Mouse (Mus musculus) thymus, postnatal 4 days (tissue): ENCODE measurements around the gene Trappc13.
"Not testable (repeated sequence)": the region's sequence is repeated elsewhere in the genome, so short reads cannot be mapped to it uniquely, and the experiment has no call there.

Experiments
- DNase-seq: peaks from one replicate; pipeline ENCODE4 v3.0.0; 2021

Gene Trappc13

DNA sequence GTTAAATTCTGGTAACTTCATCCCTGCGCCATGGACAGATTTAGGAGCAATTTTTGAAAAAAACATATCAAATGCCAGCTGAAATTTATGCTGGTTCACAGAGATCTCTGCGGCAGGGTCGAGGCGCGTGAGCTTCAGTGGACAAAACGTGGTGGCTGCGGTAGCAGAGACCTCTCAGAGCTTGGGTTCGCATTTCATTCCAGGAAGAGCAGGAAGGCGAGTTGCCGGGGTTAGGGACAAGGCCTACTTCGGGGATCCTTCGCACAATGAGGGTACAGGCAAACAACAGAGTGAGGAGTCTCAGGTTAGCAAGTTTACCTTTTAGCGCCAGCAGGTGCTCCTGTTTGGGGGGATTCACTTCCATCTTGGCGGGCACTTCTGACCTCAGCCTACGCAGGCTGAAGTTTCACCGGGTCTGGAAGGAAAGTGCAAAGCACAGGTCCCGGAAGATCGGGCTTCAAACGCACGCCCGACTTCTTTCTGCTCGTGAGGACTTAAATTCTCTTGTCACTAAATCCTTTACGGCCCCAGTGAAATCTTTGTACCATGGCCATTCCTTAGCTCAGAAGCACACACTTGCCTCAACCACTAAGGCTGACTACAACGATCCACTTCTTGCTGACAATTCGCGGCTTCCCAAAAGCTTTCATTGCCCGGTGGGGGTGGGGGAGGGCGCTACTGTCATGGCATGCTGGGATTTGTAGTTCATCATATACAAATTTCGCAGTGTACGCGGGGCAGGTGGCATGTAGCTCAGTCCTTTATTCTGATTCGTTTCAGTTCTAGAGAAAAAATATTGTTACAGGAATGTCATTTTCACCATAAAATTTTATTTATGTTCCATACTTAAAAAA is at the start of gene Trappc13:
Gene Trappc13, minus strand, starts transcription at position 674 of the 854 bp plus-strand sequence.
- DNase-seq: peak; percentile 88

GRCm38 (mm10) chr13:104227478-104227877 is 49.2 kb upstream of the Trappc13 start:
- no peak for DNase-seq

DNA sequence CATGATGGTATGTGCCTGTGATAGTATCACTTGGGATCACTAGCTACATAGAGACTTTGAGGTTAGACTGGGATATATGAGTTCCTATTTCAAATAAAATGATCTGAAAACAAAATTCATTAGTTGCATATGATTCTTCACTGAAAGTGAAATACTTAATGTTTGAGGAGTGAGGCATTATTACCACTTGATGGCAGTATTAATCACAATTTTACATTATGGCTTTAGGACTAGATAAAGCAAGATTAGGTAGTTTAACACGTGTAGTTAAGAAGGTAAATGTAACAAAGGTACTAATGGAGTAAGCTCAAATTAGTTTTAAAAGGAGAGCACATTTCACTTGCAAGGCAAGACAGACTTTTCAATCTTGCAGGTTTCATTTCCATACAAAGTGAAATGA is 26.0 kb upstream of the Trappc13 start:
- no peak for DNase-seq

- not testable (repeated sequence) for DNase-seq
These were observed 17.6 kb upstream of the Trappc13 start for GRCm38 (mm10) chr13:104195891-104196290.

GRCm38 (mm10) chr13:104187357-104187756 is 9.1 kb upstream of the Trappc13 start:
- no peak for DNase-seq

DNA sequence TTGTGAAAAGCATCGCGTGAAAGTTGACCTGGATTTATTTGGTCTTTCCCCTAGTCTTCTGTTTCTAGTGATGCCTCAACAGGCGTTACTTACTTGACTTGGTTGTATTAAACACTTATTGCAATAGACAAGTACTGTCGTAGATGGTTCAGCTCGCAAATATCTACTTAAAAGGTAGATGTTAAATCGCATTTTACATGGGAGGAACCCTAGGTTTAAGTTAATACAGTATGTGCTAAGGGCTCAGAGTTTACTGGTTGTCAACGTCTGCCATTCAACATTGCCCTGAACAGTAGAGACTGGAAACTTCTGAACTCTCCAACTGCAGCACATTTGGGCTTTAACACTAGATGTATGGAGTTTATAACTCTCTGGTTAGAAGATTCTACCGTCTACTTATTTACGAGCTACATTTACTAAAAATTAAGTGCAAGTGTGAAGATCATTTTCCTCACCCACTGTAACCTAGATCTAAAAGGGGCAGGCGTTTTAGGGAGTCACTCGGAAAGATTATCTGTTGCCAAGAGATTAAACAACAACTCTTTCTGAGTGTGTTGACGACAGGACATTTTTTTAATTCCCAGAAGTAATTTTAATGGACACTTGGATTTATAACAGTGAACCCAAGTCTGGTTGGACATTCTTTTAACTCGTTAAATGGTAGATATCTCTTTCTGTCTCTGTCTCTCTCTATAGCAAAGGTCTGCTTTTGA is 1.1 kb upstream of the Trappc13 start:
- DNase-seq: no peak

DNA sequence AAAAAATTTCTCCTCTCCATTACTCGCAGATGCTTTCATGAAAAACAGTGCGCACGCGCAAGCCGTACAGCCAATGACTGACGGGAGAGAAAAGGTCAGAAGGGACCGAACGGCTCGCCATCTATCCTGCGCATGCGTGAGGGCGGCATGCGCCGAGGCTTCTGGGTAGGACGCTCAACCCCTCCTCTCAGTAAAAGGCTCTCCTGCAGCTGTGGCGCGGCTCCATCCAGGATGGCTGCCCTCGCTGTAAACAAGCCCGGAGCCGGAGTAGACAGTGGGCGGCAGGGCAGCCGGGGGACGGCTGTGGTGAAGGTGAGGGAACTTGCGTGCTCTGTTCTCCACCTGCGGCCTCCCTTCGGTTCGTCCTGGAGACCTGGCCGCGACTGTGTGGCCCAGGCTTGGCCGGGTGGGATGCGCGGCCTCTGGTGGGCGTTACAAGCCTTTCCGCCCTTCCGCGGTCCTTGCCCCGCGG is 417 bp upstream of the Trappc13 start, which contains the start of gene Trim23:
Gene Trim23, plus strand, starts transcription at position 148 of the 472 bp plus-strand sequence.
- peak; percentile 98 for DNase-seq

DNA sequence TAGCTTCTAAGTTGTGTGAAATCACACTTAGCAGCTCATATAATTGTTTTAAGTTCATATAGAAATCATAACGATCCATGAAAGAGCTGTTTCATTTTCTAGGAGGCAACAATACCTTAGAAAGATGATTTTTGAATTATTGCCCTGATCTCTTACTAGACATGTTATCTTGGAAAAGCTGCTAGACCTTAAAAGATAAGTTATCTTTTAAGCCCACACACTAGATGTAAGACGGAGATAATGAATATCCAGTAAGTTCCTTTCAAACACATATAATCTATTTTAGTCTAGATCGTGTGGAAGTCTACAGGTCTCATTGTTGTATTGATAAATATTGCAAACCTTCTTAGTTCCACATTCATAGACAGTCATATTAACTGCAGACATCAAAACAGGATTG is 1.4 kb downstream of the Trappc13 start:
- no peak for DNase-seq

DNA sequence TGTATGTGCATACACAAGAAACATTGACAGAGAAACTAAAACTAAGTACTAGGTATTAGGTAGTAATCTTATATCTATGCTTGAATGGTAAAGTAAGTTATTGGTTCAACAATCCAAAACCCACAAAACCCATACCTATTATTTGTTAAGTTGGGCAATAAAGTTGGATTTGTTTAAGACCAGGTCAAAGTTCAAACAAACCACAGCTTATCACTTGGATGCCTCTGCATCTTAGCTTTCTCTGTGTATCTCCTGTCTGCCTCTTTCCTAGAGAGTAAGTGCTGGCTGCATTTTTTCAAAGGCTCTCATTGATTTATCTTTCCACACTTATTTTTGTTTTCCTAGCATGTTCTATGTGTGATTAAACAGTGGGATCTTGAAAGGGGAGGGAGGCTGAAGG is 5.8 kb downstream of the Trappc13 start:
- DNase-seq: no peak

- DNase-seq: no peak
These were observed 6.6 kb downstream of the Trappc13 start for GRCm38 (mm10) chr13:104171711-104172110.

DNA sequence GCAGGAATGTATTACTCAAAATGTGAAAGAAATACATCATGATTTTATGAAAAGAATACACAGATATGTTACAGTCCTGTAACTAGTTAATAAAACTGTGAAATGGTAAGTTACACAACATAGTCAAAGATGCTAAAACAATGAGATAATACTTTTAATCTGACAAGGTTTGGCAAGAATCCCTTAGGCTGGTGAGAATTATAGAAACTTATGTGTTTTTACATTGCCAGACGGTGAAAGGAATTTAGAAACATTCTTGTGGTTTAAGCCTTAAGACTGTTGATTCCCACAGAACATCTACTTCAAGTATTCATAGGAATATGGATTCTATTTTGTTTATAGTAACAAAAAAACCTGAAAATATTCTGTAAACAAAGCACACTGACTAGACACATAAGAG is 22.6 kb downstream of the Trappc13 start:
- no peak for DNase-seq

DNA sequence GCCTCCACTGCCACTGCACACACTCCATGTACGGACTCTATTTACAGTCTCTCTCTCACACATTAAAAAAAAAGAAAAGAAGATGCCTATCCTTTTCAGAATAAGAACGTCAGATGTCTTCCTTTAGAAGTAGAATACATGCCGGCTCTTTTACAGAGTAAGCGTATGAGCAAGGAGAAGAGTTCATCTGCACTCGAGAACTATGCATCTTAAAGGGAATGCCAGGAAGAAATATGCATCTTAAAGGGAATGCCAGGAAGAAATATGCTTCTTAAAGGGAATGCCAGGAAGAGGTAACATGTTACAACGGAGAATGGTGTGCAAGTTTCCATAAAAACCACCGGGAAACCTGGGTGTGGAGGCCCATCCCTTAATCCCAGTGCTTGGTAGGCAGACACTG is 23.2 kb downstream of the Trappc13 start:
- no peak for DNase-seq

- DNase-seq: no peak
These were observed 24.1 kb downstream of the Trappc13 start for GRCm38 (mm10) chr13:104154180-104154579.

- no peak for DNase-seq
These were observed 32.6 kb downstream of the Trappc13 start for GRCm38 (mm10) chr13:104145646-104146045.

GRCm38 (mm10) chr13:104144871-104145270 is 33.4 kb downstream of the Trappc13 start:
- DNase-seq: no peak

GRCm38 (mm10) chr13:104139369-104140209 is 38.7 kb downstream of the Trappc13 start:
- peak; percentile 92 for DNase-seq

DNA sequence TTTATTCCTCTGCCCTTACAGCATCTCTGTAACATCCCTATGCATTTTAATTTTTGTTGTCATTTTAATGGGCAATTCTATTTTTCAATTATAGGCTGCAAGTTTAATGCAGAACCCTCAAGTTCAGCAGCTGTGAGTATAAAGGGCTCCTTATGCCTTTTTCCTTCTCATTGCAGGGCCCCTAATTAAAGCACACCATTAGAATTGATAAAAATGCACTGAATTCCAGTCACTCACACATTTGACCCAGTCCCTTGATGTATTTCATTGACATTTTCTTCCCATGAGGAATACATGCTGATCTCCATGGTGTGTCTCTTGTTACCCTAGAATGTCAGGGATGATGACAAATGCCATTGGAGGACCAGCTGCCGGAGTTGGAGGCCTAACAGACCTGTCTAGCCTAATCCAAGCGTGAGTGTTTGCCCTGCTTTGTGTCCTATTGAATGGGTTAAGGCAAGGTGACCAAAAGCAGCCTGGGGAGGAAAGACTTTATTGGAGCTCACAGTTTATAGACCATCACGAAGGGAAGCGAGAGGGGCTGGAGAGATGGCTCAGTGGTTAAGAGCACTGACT is 43.7 kb downstream of the Trappc13 start:
- no peak for DNase-seq

DNA sequence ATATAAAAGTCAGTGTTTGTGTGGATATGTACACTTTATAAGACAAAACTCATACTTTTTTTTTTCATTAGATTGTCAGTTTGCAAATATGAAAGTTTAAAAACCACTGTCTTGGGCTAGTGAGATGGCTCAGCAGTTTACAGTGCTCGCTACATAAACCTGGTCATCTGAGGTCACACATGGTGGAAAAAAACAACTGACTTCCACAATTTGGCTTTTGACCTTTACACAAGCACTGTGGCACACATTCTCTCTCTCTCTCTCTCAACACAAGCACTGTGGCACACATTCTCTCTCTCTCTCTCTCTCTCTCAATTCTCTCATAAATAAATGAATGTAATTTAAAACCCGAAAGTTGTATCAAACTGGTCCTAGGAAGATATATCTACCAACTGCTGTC is 45.7 kb downstream of the Trappc13 start:
- no peak for DNase-seq

- DNase-seq: no peak
These were observed 54.4 kb downstream of the Trappc13 start for GRCm38 (mm10) chr13:104123662-104124381.

GRCm38 (mm10) chr13:104122078-104122840 is 56.0 kb downstream of the Trappc13 start:
- no peak for DNase-seq

GRCm38 (mm10) chr13:104114827-104115226 is 63.4 kb downstream of the Trappc13 start:
- DNase-seq: no peak
